Mouse (Mus musculus): Measurements from ENCODE around the gene Rab1b. TPM values are rescaled to one million over a fixed set of nuclear protein-coding genes. Genes with fewer than 3 reads are reported as not detected.
A peak's percentile ranks its signal among the peaks of the same experiment; 100 is the strongest.
"Not testable (repeated sequence)": the region's sequence is repeated elsewhere in the genome, so short reads cannot be mapped to it uniquely, and the experiment has no call there.

The Rab1b gene
- polyA plus RNA-seq, 1 experiment from 2014 or later, result 126 TPM

DNA sequence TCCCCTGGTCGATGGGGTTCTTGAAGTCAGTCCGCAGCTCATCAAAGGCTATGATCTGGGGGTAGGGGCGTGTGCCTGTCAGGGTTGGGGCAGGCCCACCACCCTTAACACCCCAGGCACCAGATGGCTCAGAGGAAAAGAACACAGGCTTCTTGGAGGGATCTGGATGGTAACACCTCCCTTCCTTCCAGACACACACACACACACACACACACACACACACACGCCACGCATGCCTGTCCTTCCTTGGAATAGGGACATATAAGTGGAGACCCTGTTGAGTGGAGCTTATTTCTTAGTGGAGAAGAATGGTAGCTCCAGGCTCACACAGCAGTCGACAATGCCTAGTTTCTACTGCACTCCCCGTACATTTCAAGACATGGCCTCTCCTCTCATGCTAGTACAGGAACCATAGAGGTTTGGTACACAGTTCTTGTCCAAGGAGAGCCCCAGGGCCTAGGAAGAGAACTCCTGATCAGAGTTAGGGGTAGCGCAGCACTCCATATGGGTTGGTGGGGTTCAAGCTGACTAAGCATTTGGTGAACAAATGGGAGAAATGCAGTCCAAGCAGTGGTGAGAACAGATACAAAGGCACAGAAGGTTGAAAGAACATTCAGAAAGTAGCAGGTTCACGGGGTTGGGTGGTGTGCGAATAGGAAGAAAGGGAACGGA is 12.0 kb downstream of the Rab1b start:
- peaks cover 44% of the 10 kb centered on the region for H3K4me1 ChIP-seq
- no peak overlapping the region for H3K27ac ChIP-seq
- peaks cover 38% of the 10 kb centered on the region for H3K27me3 ChIP-seq (replicated peaks)
- H3K9me3 ChIP-seq (replicated peaks), result no peaks in the 10 kb centered on the region
- peaks cover 38% of the 10 kb centered on the region for H3K36me3 ChIP-seq
- no peak overlapping the region for H3K9ac ChIP-seq
- 51% methylated on average over 11 of the region's 11 CpGs for WGBS (ENCODE audit: insufficient replicate concordance)
- no peak overlapping the region for H3K4me3 ChIP-seq
- ATAC-seq, result no peak
- no peak overlapping the region for H3K4me2 ChIP-seq

DNA sequence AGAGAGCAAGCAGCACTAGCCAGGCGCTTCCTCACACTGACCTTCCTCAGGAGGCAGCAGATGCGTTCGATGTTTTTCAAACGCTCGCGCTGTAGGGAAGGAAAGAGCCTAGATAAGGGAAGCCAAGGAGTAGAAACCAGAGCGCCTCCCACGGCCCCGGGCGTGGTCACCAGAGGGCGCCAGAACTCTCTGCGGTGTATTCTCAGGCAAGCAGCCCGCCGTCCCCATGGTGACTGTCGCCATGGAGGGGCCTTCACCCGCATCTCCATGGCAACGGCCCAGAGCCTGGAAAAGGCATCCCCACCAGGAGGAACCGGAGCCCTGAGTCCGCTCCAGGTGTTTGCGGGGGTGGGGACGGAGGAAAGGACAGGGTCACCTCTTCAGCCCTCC is 12.6 kb downstream of the Rab1b start:
- peak overlapping the region; percentile 16; the same call in 1 of the 2 replicates for H3K4me2 ChIP-seq
- H3K9ac ChIP-seq, result no peak overlapping the region
- peak; percentile 64 for ATAC-seq
- H3K9me3 ChIP-seq (replicated peaks), result no peaks in the 10 kb centered on the region
- no peak overlapping the region for H3K27ac ChIP-seq
- peaks cover 47% of the 10 kb centered on the region for H3K4me1 ChIP-seq
- WGBS (ENCODE audit: insufficient replicate concordance), result 3% methylated on average over 21 of the region's 21 CpGs
- peaks cover 38% of the 10 kb centered on the region for H3K27me3 ChIP-seq (replicated peaks)
- H3K36me3 ChIP-seq, result peaks cover 36% of the 10 kb centered on the region
- no peak overlapping the region for H3K4me3 ChIP-seq

DNA sequence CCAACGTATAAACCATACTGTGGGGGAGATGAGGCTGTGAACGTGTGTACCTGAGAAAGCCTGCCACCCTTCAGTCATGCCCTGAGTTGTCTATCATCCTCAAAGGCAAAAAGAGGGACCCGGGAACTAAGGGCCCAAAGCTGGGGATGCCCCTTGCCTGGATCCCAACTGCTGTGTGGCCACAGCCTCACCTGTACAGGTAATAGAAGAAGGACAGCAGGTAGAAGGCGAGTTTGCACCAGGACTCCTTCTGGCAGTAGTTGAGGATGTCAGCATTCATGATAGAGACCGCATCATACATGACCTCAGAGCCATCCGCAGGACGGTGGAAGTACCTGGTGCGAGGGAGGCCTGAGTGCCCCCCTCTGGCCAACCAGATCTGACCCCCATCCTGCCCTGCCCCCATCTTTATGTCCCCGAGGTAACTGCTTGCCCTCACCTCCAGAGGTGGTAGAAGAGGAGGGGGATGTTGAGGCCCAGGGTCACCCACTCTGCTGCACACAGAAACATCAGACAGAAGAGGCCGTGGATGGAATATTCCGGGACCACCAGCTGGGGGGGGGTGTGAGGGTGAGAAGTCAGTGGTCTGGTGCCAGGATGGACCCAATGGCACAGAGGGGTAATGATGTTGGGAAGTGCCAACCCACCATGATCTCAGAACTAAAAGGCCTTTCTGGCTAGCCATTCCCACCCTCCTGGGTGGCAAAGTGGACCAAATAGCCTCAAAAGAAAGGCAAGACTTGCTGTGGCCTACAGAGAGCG is 13.2 kb downstream of the Rab1b start:
- WGBS (ENCODE audit: insufficient replicate concordance), result 65% methylated on average over 12 of the region's 12 CpGs
- H3K4me2 ChIP-seq, result peak overlapping the region; percentile 16; the same call in 1 of the 2 replicates
- no peak overlapping the region for H3K9ac ChIP-seq
- H3K36me3 ChIP-seq, result peaks cover 35% of the 10 kb centered on the region
- H3K4me3 ChIP-seq, result no peak overlapping the region
- H3K27me3 ChIP-seq (replicated peaks), result peaks cover 38% of the 10 kb centered on the region
- H3K9me3 ChIP-seq (replicated peaks), result no peaks in the 10 kb centered on the region
- H3K27ac ChIP-seq, result no peak overlapping the region
- no peak for ATAC-seq
- peaks cover 50% of the 10 kb centered on the region for H3K4me1 ChIP-seq

- peaks cover 31% of the 10 kb centered on the region for H3K27me3 ChIP-seq (replicated peaks)
- H3K36me3 ChIP-seq, result peaks cover 35% of the 10 kb centered on the region
- H3K9me3 ChIP-seq (replicated peaks), result no peaks in the 10 kb centered on the region
- ATAC-seq, result no peak
- WGBS (ENCODE audit: insufficient replicate concordance), result 89% methylated on average over 10 of the region's 10 CpGs
- H3K4me2 ChIP-seq, result no peak overlapping the region
- peaks cover 43% of the 10 kb centered on the region for H3K4me1 ChIP-seq
- H3K4me3 ChIP-seq, result no peak overlapping the region
- H3K9ac ChIP-seq, result no peak overlapping the region
- no peak overlapping the region for H3K27ac ChIP-seq
Measured at GRCm38 (mm10) chr19:5092083-5092482, 14.8 kb downstream of the Rab1b start.

- Histone ChIP-seq H3K27ac (no peak overlapping the region), H3K4me1 (peaks cover 37% of the 10 kb centered on the region), H3K36me3 (peaks cover 35% of the 10 kb centered on the region), H3K4me2 (peak overlapping the region; percentile 84), H3K27me3 (replicated peaks) (peaks cover 30% of the 10 kb centered on the region), H3K9ac (peak overlapping the region; percentile 74; the same call in 1 of the 2 replicates), H3K9me3 (replicated peaks) (no peaks in the 10 kb centered on the region), H3K4me3 (peak overlapping the region; percentile 84)
- no peak for ATAC-seq
- 80% methylated on average over 4 of the region's 4 CpGs for WGBS (ENCODE audit: insufficient replicate concordance)
Measured at GRCm38 (mm10) chr19:5089324-5089723, 17.5 kb downstream of the Rab1b start.

DNA sequence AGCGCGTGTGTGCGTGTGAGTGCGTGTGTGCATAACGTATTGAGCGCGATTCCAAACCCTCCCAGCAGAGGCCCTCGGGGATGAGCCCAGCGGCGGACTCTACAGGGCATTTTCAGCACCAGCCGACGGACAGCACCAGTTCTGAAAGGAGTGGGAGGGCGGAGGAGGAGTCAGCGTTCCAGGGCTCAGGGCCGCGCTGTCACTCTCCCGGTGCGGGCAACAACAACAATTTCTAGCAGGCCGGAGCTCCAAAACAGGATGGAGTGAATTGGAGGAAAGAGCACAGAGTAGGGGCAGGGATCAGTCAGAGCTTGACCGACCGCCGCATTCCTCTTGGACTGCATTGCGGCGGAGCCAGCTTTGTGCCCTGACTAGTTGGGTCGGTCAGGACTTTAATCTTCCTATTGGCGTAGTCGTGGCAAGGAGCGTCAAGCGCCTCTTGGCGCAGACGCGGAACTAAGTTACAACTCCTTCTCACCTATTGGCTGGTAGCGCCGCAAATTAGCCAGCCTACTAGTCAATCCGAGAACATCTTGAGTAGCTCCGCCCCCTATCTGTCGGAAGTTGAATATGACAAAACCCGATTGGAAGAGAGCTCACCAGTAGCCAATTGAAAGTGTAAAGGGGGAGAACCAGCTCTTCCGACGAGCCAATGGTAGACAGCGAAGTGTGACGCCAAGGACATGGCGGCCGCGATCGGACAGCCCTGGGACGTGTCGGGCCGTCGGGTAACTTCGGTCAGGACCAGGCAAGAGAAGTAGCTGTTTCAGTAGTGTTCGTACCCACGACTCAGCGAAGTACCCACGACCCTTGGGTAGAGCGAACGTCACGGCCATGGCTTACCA is 18.8 kb downstream of the Rab1b start, which contains the start of gene Yif1a:
TSS of gene Yif1a (plus strand) at position 655 of the 845 bp plus-strand sequence.
- H3K4me2 ChIP-seq, result peak within 1 kb of the TSS; percentile 84
- H3K27me3 ChIP-seq (replicated peaks), result peaks cover 42% of the 10 kb centered on the region
- WGBS (ENCODE audit: insufficient replicate concordance), result under 1% methylated on average over 58 of the region's 58 CpGs
- ATAC-seq, result peak; percentile 90
- peak within 1 kb of the TSS; percentile 87 for H3K27ac ChIP-seq
- H3K4me3 ChIP-seq, result peak within 1 kb of the TSS; percentile 84
- H3K36me3 ChIP-seq, result peaks cover 34% of the 10 kb centered on the region
- H3K4me1 ChIP-seq, result peaks cover 31% of the 10 kb centered on the region
- H3K9ac ChIP-seq, result peak within 1 kb of the TSS; percentile 74
- no peaks in the 10 kb centered on the region for H3K9me3 ChIP-seq (replicated peaks)

GRCm38 (mm10) chr19:5086533-5086932 is 20.3 kb downstream of the Rab1b start:
- not testable (repeated sequence) for ATAC-seq; H3K27ac ChIP-seq; H3K9me3 ChIP-seq (replicated peaks); H3K9ac ChIP-seq; H3K4me2 ChIP-seq; H3K4me3 ChIP-seq
- Histone ChIP-seq H3K27me3 (replicated peaks) (peaks cover 58% of the 10 kb centered on the region), H3K4me1 (peaks cover 31% of the 10 kb centered on the region), H3K36me3 (peaks cover 18% of the 10 kb centered on the region)
- WGBS (ENCODE audit: insufficient replicate concordance), result 47% methylated on average over 4 of the region's 4 CpGs

DNA sequence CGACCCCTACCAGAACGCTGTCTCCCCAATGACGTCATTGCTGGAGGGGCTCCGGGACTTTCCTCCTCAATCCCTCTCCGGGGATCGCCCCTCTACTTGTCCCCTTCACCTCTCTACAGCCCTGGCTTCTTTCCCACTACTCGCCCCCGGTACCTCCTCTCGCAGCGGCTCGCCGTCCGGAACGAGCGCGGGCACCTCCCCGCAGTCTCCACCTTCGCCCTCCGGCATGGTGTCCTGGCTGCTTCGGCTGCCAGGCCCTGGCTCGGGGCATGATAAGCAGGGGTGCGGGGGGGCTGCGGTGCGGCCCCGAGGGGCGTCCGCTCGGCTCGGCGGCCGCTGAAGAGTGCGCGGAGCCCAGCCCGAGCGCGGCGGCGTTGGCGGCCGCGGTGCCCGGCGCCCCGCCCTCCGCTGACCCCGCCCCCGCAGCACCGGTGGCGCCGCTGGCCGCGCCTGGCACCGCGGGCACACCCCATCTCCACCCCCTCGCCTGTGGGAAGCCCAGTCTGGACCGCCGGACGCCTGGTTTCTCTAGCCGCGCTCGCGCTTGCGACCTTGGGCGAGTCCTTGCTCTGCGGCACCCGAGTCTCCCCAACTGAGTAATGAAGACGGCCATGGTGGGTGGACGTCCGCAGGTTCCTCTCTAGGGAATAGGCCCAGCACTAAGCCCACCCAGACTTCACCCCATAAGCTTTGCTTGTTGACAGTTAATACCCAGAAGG is 21.6 kb downstream of the Rab1b start, which contains the start of gene Tmem151a:
TSS of gene Tmem151a (minus strand) at position 387 of the 719 bp plus-strand sequence.
- 2% methylated on average over 69 of the region's 69 CpGs for WGBS (ENCODE audit: insufficient replicate concordance)
- peak within 1 kb of the TSS; percentile 57 for H3K4me3 ChIP-seq
- H3K27ac ChIP-seq, result no peak within 1 kb of the TSS
- H3K4me2 ChIP-seq, result peak within 1 kb of the TSS; percentile 81
- no peak for ATAC-seq
- H3K4me1 ChIP-seq, result peaks cover 31% of the 10 kb centered on the region
- peaks cover 7% of the 10 kb centered on the region; the same call in 1 of the 2 replicates for H3K36me3 ChIP-seq
- H3K9ac ChIP-seq, result no peak within 1 kb of the TSS
- H3K9me3 ChIP-seq (replicated peaks), result no peaks in the 10 kb centered on the region
- peaks cover 70% of the 10 kb centered on the region for H3K27me3 ChIP-seq (replicated peaks)

- Histone ChIP-seq H3K9me3 (replicated peaks) (no peaks in the 10 kb centered on the region), H3K27me3 (replicated peaks) (peaks cover 75% of the 10 kb centered on the region), H3K9ac (no peak overlapping the region), H3K36me3 (peaks cover 4% of the 10 kb centered on the region; the same call in 1 of the 2 replicates), H3K4me1 (peaks cover 31% of the 10 kb centered on the region), H3K4me2 (peak overlapping the region; percentile 81), H3K27ac (no peak overlapping the region), H3K4me3 (peak overlapping the region; percentile 57)
- 5% methylated on average over 15 of the region's 15 CpGs for WGBS (ENCODE audit: insufficient replicate concordance)
- ATAC-seq, result no peak
Measured at GRCm38 (mm10) chr19:5084834-5085144, 22.1 kb downstream of the Rab1b start.

GRCm38 (mm10) chr19:5083961-5084833 is 22.7 kb downstream of the Rab1b start:
- Histone ChIP-seq H3K36me3 (no peaks in the 10 kb centered on the region), H3K4me3 (peak overlapping the region; percentile 57; the same call in 1 of the 2 replicates), H3K27me3 (replicated peaks) (peaks cover 81% of the 10 kb centered on the region), H3K27ac (no peak overlapping the region), H3K4me1 (peaks cover 27% of the 10 kb centered on the region), H3K9me3 (replicated peaks) (no peaks in the 10 kb centered on the region), H3K9ac (no peak overlapping the region), H3K4me2 (peak overlapping the region; percentile 81; the same call in 1 of the 2 replicates)
- ATAC-seq, result no peak
- WGBS (ENCODE audit: insufficient replicate concordance), result 57% methylated on average over 3 of the region's 3 CpGs

All from liver, embryonic 12.5 days (tissue).